Mouse (Mus musculus): ENCODE measurements at regions not wholly inside any gene's neighbourhood (a gene's known extent, or its start where the extent isn't known, plus 50 kb on each side); places are given as distances from the start of the nearest gene placed in this dataset.
A peak's percentile ranks its signal among the peaks of the same experiment; 100 is the strongest.

DNA sequence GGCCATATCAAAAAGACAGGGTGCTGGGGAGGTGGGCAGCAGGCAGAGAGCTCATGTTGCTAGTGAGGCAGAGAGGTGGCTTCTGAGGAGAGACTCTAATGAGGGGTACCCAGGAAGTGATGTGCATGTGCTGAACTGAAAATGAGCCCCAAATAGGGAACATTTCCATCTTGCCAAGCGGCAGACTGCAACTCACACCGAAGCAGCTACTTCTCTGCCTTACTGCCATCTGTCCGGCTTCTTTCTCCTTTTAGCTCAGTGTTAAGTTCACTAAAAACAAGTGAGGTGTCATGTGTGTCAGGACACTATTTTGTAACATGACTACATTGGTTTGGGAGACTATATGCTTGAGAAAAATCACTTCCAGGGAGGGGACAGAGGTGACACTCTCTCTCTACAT, 222.7 kb upstream of the Bmper start:
- Histone ChIP-seq H3K9me3 (replicated peaks; ENCODE audit: low read length) (no peaks in the 10 kb centered on the region), H3K9ac (ENCODE audit: low read depth, low read length) (no peak overlapping the region), H3K4me3 (replicated peaks; ENCODE audit: low read depth, low read length) (no peak overlapping the region), H3K27ac (no peak overlapping the region), H3K4me2 (ENCODE audit: low read length) (no peak overlapping the region), H3K27me3 (ENCODE audit: insufficient read depth, low read length) (no peaks in the 10 kb centered on the region), H3K4me1 (replicated peaks; ENCODE audit: insufficient read depth, low read length) (peaks cover 11% of the 10 kb centered on the region), H3K36me3 (ENCODE audit: insufficient read depth, low read length) (no peaks in the 10 kb centered on the region)
- no peak for DNase-seq (ENCODE audit: low spot score)
- WGBS, result 83% methylated on average over 3 of the region's 3 CpGs
- no peak for ATAC-seq (replicated peaks; ENCODE audit: low FRiP score, low read depth)
- TF ChIP-seq CTCF (IDR thresholded peaks at IDR 0.05; ENCODE audit: low read depth), result no peak

- WGBS, result 43% methylated on average over 14 of the region's 14 CpGs
- Histone ChIP-seq H3K4me2 (ENCODE audit: low read length) (no peak overlapping the region), H3K9ac (ENCODE audit: low read depth, low read length) (no peak overlapping the region), H3K4me1 (replicated peaks; ENCODE audit: insufficient read depth, low read length) (peaks cover 16% of the 10 kb centered on the region), H3K36me3 (ENCODE audit: insufficient read depth, low read length) (no peaks in the 10 kb centered on the region), H3K9me3 (replicated peaks; ENCODE audit: low read length) (no peaks in the 10 kb centered on the region), H3K27ac (no peak overlapping the region), H3K4me3 (replicated peaks; ENCODE audit: low read depth, low read length) (no peak overlapping the region), H3K27me3 (ENCODE audit: insufficient read depth, low read length) (no peaks in the 10 kb centered on the region)
- peak; percentile 75 for DNase-seq (ENCODE audit: low spot score)
- no peak for TF ChIP-seq CTCF (IDR thresholded peaks at IDR 0.05; ENCODE audit: low read depth)
- no peak for ATAC-seq (replicated peaks; ENCODE audit: low FRiP score, low read depth)
Observed at GRCm38 (mm10) chr9:23003195-23004061, 219.4 kb upstream of the Bmper start.

DNA sequence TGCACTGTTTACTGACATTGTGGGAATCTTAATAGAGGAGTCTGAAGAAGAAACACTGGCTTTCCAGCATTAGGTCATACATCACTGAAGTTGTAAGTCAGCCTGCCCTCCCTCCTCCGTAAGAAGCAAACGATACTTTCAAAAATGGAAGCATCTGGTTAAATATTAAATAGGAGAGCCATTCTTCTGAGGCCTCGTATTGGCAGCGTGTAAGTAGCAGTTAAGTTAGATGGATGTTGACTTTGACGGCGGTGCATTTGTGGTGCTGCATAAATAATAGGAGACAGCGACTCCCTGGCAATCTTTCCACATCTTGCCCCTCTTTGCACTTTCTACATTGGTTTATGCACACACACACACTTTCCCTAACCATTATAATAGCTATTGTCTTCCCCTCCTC, 217.9 kb upstream of the Bmper start:
- WGBS, result 12% methylated on average over 7 of the region's 7 CpGs
- ATAC-seq (replicated peaks; ENCODE audit: low FRiP score, low read depth), result no peak
- no peaks in the 10 kb centered on the region for H3K36me3 ChIP-seq (ENCODE audit: insufficient read depth, low read length)
- TF ChIP-seq CTCF (IDR thresholded peaks at IDR 0.05; ENCODE audit: low read depth), result no peak
- H3K27me3 ChIP-seq (ENCODE audit: insufficient read depth, low read length), result no peaks in the 10 kb centered on the region
- peaks cover 20% of the 10 kb centered on the region for H3K4me1 ChIP-seq (replicated peaks; ENCODE audit: insufficient read depth, low read length)
- H3K9me3 ChIP-seq (replicated peaks; ENCODE audit: low read length), result no peaks in the 10 kb centered on the region
- H3K9ac ChIP-seq (ENCODE audit: low read depth, low read length), result no peak overlapping the region
- H3K27ac ChIP-seq, result no peak overlapping the region
- H3K4me2 ChIP-seq (ENCODE audit: low read length), result 0 out of 2 replicates have a peak overlapping the region, but pooled peaks have one; percentile 3
- no peak overlapping the region for H3K4me3 ChIP-seq (replicated peaks; ENCODE audit: low read depth, low read length)
- DNase-seq (ENCODE audit: low spot score), result peak; percentile 28

DNA sequence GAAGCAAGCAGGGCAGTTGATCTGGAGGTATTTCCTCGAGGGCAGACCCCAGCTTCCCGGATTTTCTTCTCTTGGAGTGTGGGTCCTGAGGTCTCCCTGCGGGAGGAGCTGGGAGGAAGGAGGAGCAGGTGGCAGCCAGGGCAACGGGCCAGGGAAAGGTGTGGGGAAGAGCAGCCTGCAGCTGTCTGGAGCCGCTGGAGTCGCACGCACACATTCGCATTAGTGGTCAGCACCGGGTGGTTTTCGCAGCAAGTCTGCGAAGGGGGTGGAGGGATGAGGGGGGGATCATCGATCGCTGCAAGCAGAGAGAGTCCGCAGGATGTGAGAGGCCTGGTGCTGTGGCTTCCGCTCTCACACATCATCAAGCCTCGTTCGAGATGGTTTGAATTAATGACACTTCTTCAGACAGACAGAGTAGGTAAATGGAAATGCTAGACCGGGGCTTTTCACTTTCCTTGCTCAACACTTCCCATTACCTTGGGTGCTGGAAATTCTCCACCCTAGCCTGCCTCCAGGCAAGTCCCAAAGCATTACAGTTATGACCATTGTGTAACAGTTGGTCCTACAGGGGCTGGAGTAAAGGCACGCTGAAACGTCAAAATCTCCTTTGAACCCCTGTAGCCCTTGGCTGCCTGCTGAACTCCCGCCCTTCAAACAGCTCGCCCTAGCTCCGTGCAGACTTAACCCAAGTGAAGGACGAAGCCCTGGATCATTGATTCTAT, 213.3 kb upstream of the Bmper start:
- no peak for ATAC-seq (replicated peaks; ENCODE audit: low FRiP score, low read depth)
- Histone ChIP-seq H3K4me1 (replicated peaks; ENCODE audit: insufficient read depth, low read length) (peaks cover 18% of the 10 kb centered on the region), H3K27ac (no peak overlapping the region), H3K9ac (ENCODE audit: low read depth, low read length) (no peak overlapping the region), H3K36me3 (ENCODE audit: insufficient read depth, low read length) (no peaks in the 10 kb centered on the region), H3K9me3 (replicated peaks; ENCODE audit: low read length) (no peaks in the 10 kb centered on the region), H3K4me2 (ENCODE audit: low read length) (peak overlapping the region; percentile 13; the same call in 1 of the 2 replicates), H3K4me3 (replicated peaks; ENCODE audit: low read depth, low read length) (no peak overlapping the region), H3K27me3 (ENCODE audit: insufficient read depth, low read length) (no peaks in the 10 kb centered on the region)
- no peak for TF ChIP-seq CTCF (IDR thresholded peaks at IDR 0.05; ENCODE audit: low read depth)
- 18% methylated on average over 24 of the region's 24 CpGs for WGBS
- no peak for DNase-seq (ENCODE audit: low spot score)

DNA sequence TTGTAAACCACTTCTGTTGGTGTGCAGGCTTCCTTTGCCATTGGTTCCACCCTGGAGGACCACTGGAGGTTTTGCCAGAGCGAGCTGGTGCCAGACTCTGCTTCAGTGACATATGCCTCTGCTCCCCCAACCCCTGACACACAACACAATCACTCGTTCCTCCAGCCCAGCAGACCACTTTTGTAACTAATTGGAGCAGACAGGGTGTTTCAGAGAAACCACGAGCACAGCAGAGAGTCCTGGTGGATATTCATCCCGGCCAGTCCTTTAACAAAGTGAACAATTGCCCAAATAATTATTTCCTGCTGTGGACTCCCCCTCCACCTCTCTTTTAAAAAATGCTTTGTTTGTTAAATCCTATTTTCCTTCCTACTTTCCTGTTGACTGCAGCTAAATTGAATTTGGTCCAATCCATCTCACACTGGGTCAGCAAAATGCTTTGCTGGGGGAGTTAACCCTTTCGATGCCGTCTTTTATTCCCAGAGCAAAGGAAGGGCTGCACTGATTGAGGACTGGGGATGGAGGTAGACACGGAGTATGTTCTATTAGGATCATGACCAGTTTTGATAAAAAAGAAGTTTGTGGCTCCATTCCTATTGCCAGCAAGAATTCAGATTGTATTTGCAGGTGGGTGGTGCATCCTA, 211.4 kb upstream of the Bmper start:
- Histone ChIP-seq H3K9me3 (replicated peaks; ENCODE audit: low read length) (no peaks in the 10 kb centered on the region), H3K4me2 (ENCODE audit: low read length) (no peak overlapping the region), H3K9ac (ENCODE audit: low read depth, low read length) (no peak overlapping the region), H3K4me1 (replicated peaks; ENCODE audit: insufficient read depth, low read length) (0 out of 2 replicates have a peak, but pooled peaks cover 8% of the 10 kb centered on the region), H3K36me3 (ENCODE audit: insufficient read depth, low read length) (no peaks in the 10 kb centered on the region), H3K4me3 (replicated peaks; ENCODE audit: low read depth, low read length) (no peak overlapping the region), H3K27ac (no peak overlapping the region), H3K27me3 (ENCODE audit: insufficient read depth, low read length) (no peaks in the 10 kb centered on the region)
- WGBS, result 44% methylated on average over 7 of the region's 7 CpGs
- DNase-seq (ENCODE audit: low spot score) (peak; percentile 37), ATAC-seq (replicated peaks; ENCODE audit: low FRiP score, low read depth) (no peak)
- no peak for TF ChIP-seq CTCF (IDR thresholded peaks at IDR 0.05; ENCODE audit: low read depth)

DNA sequence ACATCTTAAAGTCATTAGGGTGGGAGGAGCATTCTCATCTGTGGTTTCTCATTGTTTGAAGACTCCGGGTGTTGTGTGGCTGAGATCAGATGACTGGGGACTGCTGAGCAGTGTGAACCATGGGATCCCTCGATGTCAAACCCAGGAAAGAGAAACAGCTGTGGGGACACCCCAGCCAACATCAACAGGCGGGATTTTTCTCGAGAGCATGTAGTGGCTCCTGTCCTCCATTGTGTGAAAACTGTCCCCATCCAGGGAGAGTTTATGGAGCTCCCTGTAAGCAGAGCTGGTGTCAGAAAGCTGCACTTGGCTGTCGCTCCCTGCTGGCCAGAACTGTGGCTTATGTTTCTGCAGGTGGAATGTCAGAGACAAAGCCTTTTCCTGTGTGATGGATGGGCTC, 210.7 kb upstream of the Bmper start:
- Histone ChIP-seq H3K9ac (ENCODE audit: low read depth, low read length) (no peak overlapping the region), H3K27ac (no peak overlapping the region), H3K9me3 (replicated peaks; ENCODE audit: low read length) (no peaks in the 10 kb centered on the region), H3K27me3 (ENCODE audit: insufficient read depth, low read length) (no peaks in the 10 kb centered on the region), H3K4me2 (ENCODE audit: low read length) (no peak overlapping the region), H3K36me3 (ENCODE audit: insufficient read depth, low read length) (no peaks in the 10 kb centered on the region), H3K4me3 (replicated peaks; ENCODE audit: low read depth, low read length) (no peak overlapping the region), H3K4me1 (replicated peaks; ENCODE audit: insufficient read depth, low read length) (0 out of 2 replicates have a peak, but pooled peaks cover 8% of the 10 kb centered on the region)
- DNase-seq (ENCODE audit: low spot score) (peak; percentile 72), ATAC-seq (replicated peaks; ENCODE audit: low FRiP score, low read depth) (0 out of 2 replicates have a peak, but pooled peaks have one; percentile 31)
- peak; percentile 61 for TF ChIP-seq CTCF (IDR thresholded peaks at IDR 0.05; ENCODE audit: low read depth)
- WGBS, result 27% methylated on average over 5 of the region's 5 CpGs

Data from kidney, postnatal 0 days (tissue).